Mouse (Mus musculus) stomach, embryonic 15.5 days (tissue): Measurements from ENCODE around the gene Kif1b. TPM values are rescaled to one million over a fixed set of nuclear protein-coding genes. Genes with fewer than 3 reads are reported as not detected.
"Not testable (repeated sequence)": the region's sequence is repeated elsewhere in the genome, so short reads cannot be mapped to it uniquely, and the experiment has no call there.

Experiments
- ATAC-seq: fragments of 200-750 bp; cut with Nextera tagmentation; 2 replicates; pipeline ENCODE4 v1.8.0; 2017; ENCODE audit warnings: low read depth, moderate number of reproducible peaks, moderate TSS enrichment; ENCODE audit not compliant: insufficient read depth, low FRiP score
- H3K27ac ChIP-seq: fragments of 300-500 bp; sonication (generic); 2 replicates; pipeline ENCODE4 v1.5.1; 2015; ENCODE audit warnings: mild to moderate bottlenecking, inconsistent platforms
- H3K27me3 ChIP-seq: fragments of 300-500 bp; sonication (generic); replicated peaks from 2 replicates; pipeline ENCODE4 v1.6.1; 2015; ENCODE audit warnings: inconsistent platforms
- H3K36me3 ChIP-seq: fragments of 300-500 bp; sonication (generic); 2 replicates; pipeline ENCODE4 v1.6.1; 2015; ENCODE audit warnings: inconsistent platforms
- H3K4me1 ChIP-seq: fragments of 300-500 bp; sonication (generic); 2 replicates; pipeline ENCODE4 v1.6.1; 2015; ENCODE audit warnings: inconsistent platforms
- H3K4me2 ChIP-seq: fragments of 300-500 bp; sonication (generic); 2 replicates; pipeline ENCODE4 v1.6.1; 2015; ENCODE audit warnings: mild to moderate bottlenecking, inconsistent platforms
- H3K4me3 ChIP-seq: fragments of 300-500 bp; sonication (generic); replicated peaks from 2 replicates; pipeline ENCODE4 v1.5.1; 2015; ENCODE audit warnings: inconsistent platforms
- H3K9ac ChIP-seq: fragments of 300-500 bp; sonication (generic); 2 replicates; pipeline ENCODE4 v1.6.1; 2015; ENCODE audit warnings: inconsistent platforms
- H3K9me3 ChIP-seq: fragments of 300-500 bp; sonication (generic); 2 replicates; pipeline ENCODE4 v1.6.1; 2016; ENCODE audit warnings: inconsistent platforms
- WGBS: fragments of 180-500 bp; shearing (Covaris S2); methylation state at CpG from one replicate; pipeline ENCODE4 v1.1.7; 2015; 5-methylcytosine and 5-hydroxymethylcytosine counted together
- polyA plus RNA-seq: library from polyadenylated mRNA; unstranded; fragments of >200 nt; fragmentation: Nextera tagmentation; extraction: Ambion mirVana; gene quantifications from 2 replicates; pipeline ENCODE4 v1.2.1, GENCODE M21; 2015

The Kif1b gene
- polyA plus RNA-seq, 1 experiment from 2014 or later, result 39.3 TPM

- Histone ChIP-seq H3K9me3 (no peaks in the 10 kb centered on the region), H3K4me2 (no peak overlapping the region), H3K4me3 (no peak overlapping the region), H3K36me3 (peaks cover 3% of the 10 kb centered on the region; the same call in 1 of the 2 replicates), H3K4me1 (peaks cover 9% of the 10 kb centered on the region; the same call in 1 of the 2 replicates), H3K9ac (no peak overlapping the region), H3K27me3 (no peaks in the 10 kb centered on the region), H3K27ac (no peak overlapping the region)
- 79% methylated on average over 6 of the region's 6 CpGs for WGBS
- no peak for ATAC-seq
These were observed 130.8 kb downstream of the Kif1b start for GRCm38 (mm10) chr4:149176645-149177044.

GRCm38 (mm10) chr4:149173661-149174060 is 133.8 kb downstream of the Kif1b start:
- H3K27ac ChIP-seq, result no peak overlapping the region
- H3K4me1 ChIP-seq, result peaks cover 9% of the 10 kb centered on the region
- ATAC-seq, result no peak
- H3K4me3 ChIP-seq, result no peak overlapping the region
- no peak overlapping the region for H3K9ac ChIP-seq
- no peaks in the 10 kb centered on the region for H3K27me3 ChIP-seq
- no peak overlapping the region for H3K4me2 ChIP-seq
- 84% methylated on average over 6 of the region's 6 CpGs for WGBS
- no peaks in the 10 kb centered on the region for H3K9me3 ChIP-seq
- no peaks in the 10 kb centered on the region; the same call in 1 of the 2 replicates for H3K36me3 ChIP-seq

DNA sequence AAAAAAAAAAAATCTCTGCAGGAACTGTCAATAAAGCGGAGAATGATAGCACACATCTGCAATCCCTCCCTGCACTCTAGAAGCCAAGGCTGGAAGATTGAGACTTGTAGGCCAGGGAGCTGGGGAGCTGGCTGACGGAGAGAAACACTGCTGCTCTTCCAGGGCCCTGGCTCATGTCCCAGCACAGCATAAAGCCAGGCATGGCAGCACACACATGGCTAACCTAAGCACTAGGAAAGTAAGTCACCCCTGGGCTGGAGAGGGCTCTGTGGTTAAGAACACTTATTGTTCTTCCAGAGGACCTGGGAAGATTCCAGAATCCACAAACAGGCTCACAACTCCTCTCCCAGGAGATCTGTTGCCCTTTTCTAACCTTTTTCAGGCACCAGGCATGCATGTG is 134.8 kb downstream of the Kif1b start:
- Histone ChIP-seq H3K4me1 (peaks cover 9% of the 10 kb centered on the region), H3K36me3 (no peaks in the 10 kb centered on the region), H3K9me3 (no peaks in the 10 kb centered on the region), H3K9ac (no peak overlapping the region), H3K4me3 (no peak overlapping the region), H3K27ac (peak overlapping the region; percentile 37), H3K4me2 (no peak overlapping the region), H3K27me3 (no peaks in the 10 kb centered on the region)
- WGBS, result 68% methylated on average over 2 of the region's 2 CpGs
- no peak for ATAC-seq

DNA sequence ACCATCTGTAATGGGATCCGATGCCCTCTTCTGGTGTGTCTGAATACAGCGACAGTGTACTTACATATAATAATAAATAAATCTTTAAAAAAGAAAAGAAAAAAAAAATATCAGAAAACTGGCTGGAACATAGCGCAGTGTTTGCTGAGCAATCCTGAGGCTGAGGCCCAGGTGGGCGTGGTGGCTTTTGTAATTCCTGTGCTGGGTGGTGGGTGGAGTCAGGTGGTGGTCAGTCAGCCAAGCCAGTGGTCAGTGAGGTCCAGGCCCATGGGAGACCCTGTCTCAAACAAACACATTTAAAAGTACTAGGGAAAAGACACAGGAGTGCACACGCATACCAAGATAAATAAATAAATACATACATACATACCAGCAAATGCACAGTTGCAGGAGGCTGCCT is 135.4 kb downstream of the Kif1b start:
- H3K4me2 ChIP-seq, result no peak overlapping the region
- H3K9me3 ChIP-seq, result no peaks in the 10 kb centered on the region
- H3K9ac ChIP-seq, result no peak overlapping the region
- H3K27ac ChIP-seq, result peak overlapping the region; percentile 37
- 76% methylated on average over 5 of the region's 5 CpGs for WGBS
- H3K4me3 ChIP-seq, result no peak overlapping the region
- no peak for ATAC-seq
- H3K27me3 ChIP-seq, result no peaks in the 10 kb centered on the region
- H3K36me3 ChIP-seq, result no peaks in the 10 kb centered on the region
- H3K4me1 ChIP-seq, result peaks cover 11% of the 10 kb centered on the region

DNA sequence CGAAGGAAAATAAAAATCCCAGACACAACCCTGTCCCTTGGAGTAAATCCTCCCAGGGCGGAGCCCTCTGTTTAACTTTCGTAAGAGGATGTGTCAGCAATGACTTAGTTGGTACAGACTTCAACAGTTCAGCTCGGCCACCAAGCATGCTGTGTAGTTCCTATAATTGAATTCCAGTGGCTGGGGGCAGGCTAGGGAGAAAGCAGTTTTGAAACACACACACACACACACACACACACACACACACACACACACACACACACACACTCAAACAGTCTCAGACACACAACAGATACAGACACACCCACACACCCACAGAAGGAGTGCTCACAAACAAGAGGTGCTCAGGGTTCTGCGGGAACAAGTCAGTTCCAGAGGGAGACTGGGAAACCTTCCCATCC is 135.9 kb downstream of the Kif1b start:
- H3K4me1 ChIP-seq, result peaks cover 13% of the 10 kb centered on the region
- no peak for ATAC-seq
- no peaks in the 10 kb centered on the region for H3K9me3 ChIP-seq
- no peaks in the 10 kb centered on the region for H3K27me3 ChIP-seq
- H3K9ac ChIP-seq, result no peak overlapping the region
- peak overlapping the region; percentile 76 for H3K27ac ChIP-seq
- H3K4me2 ChIP-seq, result no peak overlapping the region
- 57% methylated on average over 5 of the region's 5 CpGs for WGBS
- no peak overlapping the region for H3K4me3 ChIP-seq
- H3K36me3 ChIP-seq, result no peaks in the 10 kb centered on the region

GRCm38 (mm10) chr4:149170394-149170931 is 137.0 kb downstream of the Kif1b start:
- H3K27ac ChIP-seq, result peak overlapping the region; percentile 83
- WGBS, result 47% methylated on average over 7 of the region's 7 CpGs
- H3K9ac ChIP-seq, result no peak overlapping the region
- no peaks in the 10 kb centered on the region for H3K27me3 ChIP-seq
- no peaks in the 10 kb centered on the region for H3K36me3 ChIP-seq
- ATAC-seq, result no peak
- H3K9me3 ChIP-seq, result no peaks in the 10 kb centered on the region
- H3K4me3 ChIP-seq, result no peak overlapping the region
- peaks cover 17% of the 10 kb centered on the region for H3K4me1 ChIP-seq
- H3K4me2 ChIP-seq, result no peak overlapping the region

DNA sequence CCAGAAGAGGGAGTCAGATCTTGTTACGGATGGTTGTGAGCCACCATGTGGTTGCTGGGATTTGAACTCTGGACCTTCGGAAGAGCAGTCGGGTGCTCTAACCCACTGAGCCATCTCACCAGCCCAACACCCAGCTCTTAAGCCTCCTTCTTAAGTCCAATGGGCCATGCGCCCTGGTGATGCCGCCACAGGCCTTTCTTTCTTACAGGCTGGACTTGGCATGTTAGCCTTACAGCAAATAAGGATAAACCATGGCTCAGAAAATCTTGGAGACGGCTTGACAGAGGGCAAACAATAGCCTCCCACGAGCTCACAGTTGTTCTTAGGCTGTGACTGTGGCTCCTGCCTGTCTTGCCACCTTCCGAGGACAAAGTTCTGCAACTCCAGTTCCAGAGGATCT is 137.6 kb downstream of the Kif1b start:
- not testable (repeated sequence) for H3K27me3 ChIP-seq, H3K9ac ChIP-seq, H3K36me3 ChIP-seq, ATAC-seq, H3K4me2 ChIP-seq, H3K9me3 ChIP-seq, H3K4me3 ChIP-seq
- peaks cover 22% of the 10 kb centered on the region for H3K4me1 ChIP-seq
- H3K27ac ChIP-seq, result peak overlapping the region; percentile 83
- 68% methylated on average over 7 of the region's 8 CpGs for WGBS

- ATAC-seq, result no peak
- Histone ChIP-seq H3K9me3 (no peaks in the 10 kb centered on the region), H3K4me1 (peaks cover 23% of the 10 kb centered on the region), H3K36me3 (peaks cover 10% of the 10 kb centered on the region; the same call in 1 of the 2 replicates), H3K27me3 (no peaks in the 10 kb centered on the region), H3K4me2 (peak overlapping the region; percentile 91; the same call in 1 of the 2 replicates), H3K27ac (no peak overlapping the region), H3K4me3 (peak overlapping the region; percentile 86; the same call in 1 of the 2 replicates), H3K9ac (no peak overlapping the region)
- 40% methylated on average over 2 of the region's 2 CpGs for WGBS
These were observed 139.5 kb downstream of the Kif1b start for GRCm38 (mm10) chr4:149168016-149168415.

GRCm38 (mm10) chr4:149166957-149167611 is 140.4 kb downstream of the Kif1b start:
- Histone ChIP-seq H3K4me2 (peak overlapping the region; percentile 91), H3K36me3 (peaks cover 11% of the 10 kb centered on the region; the same call in 1 of the 2 replicates), H3K4me1 (peaks cover 19% of the 10 kb centered on the region), H3K9me3 (no peaks in the 10 kb centered on the region), H3K4me3 (peak overlapping the region; percentile 86), H3K9ac (peak overlapping the region; percentile 51), H3K27ac (peak overlapping the region; percentile 90), H3K27me3 (no peaks in the 10 kb centered on the region)
- peak; percentile 6; the same call in 1 of the 2 replicates for ATAC-seq
- under 1% methylated on average over 27 of the region's 27 CpGs for WGBS

DNA sequence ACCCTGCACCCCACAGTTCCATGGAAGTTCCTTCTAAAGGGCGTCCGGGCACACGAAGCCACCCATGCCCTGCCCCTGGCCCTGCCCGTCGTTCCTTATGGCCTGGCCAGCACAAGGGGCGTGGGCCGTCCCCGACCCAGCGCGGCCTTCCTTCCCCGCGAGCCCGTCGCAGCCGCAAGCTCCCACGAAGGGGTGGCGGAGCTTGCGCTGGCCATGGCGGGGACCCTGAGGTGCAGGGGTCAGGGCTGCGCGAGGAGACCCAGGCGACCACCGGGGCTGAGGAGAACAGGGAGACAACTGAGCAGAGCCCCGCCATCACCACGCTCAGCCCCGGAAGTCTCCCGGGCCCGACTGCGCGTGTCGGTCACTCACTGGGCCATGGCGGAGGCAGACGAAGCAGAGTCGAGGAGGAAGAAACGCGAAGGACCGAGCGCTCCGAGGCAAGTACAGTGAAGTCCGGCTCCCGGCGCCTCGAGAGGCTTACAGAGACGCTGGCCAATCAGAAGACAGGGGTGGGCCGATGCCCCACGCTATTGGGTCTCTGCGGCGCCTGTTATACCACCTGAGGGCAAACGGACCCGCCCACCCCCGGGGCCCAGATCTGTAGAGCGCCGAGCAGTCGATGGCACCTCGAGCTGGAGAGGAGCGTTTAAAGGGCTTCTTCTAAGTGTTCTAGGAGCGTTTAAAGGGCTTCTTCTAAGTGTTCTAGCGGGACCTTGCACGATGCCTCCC is 141.1 kb downstream of the Kif1b start, which contains the start of gene Pgd:
TSS of gene Pgd (minus strand) at position 557 of the 732 bp plus-strand sequence.
- H3K9me3 ChIP-seq, result no peaks in the 10 kb centered on the region
- ATAC-seq, result peak; percentile 99
- peak within 1 kb of the TSS; percentile 91 for H3K4me2 ChIP-seq
- H3K27me3 ChIP-seq, result no peaks in the 10 kb centered on the region
- H3K36me3 ChIP-seq, result peaks cover 11% of the 10 kb centered on the region; the same call in 1 of the 2 replicates
- peak within 1 kb of the TSS; percentile 83 for H3K9ac ChIP-seq
- H3K4me1 ChIP-seq, result peaks cover 18% of the 10 kb centered on the region
- WGBS, result under 1% methylated on average over 58 of the region's 59 CpGs
- H3K27ac ChIP-seq, result peak within 1 kb of the TSS; percentile 90
- H3K4me3 ChIP-seq, result peak within 1 kb of the TSS; percentile 86

DNA sequence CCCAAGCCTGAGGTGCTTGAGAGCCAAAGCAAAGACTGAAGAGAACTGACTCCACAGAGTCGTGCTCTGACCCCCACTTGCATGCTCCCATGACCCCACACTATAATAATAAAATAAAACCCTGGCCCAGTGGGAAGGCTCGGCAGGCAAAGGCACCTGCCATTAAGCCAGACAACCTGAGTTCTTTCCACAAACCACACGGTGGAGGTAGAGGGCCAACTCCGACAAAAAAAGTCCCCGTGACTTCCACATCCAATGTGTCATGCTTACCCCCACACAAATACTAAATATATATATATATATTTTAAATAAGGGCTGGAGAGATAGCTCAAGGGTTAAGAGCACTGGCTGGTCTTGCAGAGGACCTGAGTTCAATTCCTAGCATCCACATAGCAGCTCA is 143.3 kb downstream of the Kif1b start:
- H3K9ac ChIP-seq, result no peak overlapping the region
- WGBS, result 58% methylated on average over 5 of the region's 5 CpGs

DNA sequence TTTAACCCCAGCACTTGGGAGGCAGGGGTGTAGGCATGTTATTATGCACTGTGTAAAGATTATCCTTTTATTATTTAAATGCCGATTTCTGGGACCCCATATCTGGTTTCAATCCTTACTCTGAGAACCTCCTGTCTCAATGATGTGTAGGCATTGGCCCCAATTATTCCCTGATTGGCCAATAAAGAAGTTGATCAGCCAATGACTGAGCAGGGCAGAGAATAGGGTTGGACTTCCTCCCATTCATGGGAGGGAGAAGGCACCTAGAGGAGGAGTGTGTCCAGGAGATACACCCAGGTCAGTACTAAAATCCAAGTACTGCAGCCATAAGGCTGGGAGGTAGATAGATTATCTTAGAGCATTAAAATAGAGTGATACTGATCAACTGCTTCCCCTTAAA is 144.3 kb downstream of the Kif1b start:
- H3K4me1 ChIP-seq, result peaks cover 14% of the 10 kb centered on the region
- H3K9me3 ChIP-seq, result no peaks in the 10 kb centered on the region
- 65% methylated on average over 1 of the region's 1 CpGs for WGBS
- H3K36me3 ChIP-seq, result peaks cover 38% of the 10 kb centered on the region
- no peak for ATAC-seq
- no peak overlapping the region for H3K4me3 ChIP-seq
- no peak overlapping the region for H3K9ac ChIP-seq
- no peak overlapping the region for H3K27ac ChIP-seq
- no peaks in the 10 kb centered on the region for H3K27me3 ChIP-seq
- no peak overlapping the region for H3K4me2 ChIP-seq

More for the DNA sequence above, 143.3 kb downstream of the Kif1b start:
- Histone ChIP-seq H3K27me3 (no peaks in the 10 kb centered on the region), H3K4me2 (peak overlapping the region; percentile 23; the same call in 1 of the 2 replicates), H3K27ac (no peak overlapping the region), H3K9me3 (no peaks in the 10 kb centered on the region), H3K4me3 (no peak overlapping the region; the same call in 1 of the 2 replicates), H3K36me3 (peaks cover 30% of the 10 kb centered on the region), H3K4me1 (peaks cover 14% of the 10 kb centered on the region)
- ATAC-seq, result no peak
